Comparison of ENCODE assay signal across 1 mouse cellular context in genomic region chr15:102468675-102469370, GRCm38 (mm10).
TF ChIP-seq lines count a peak whose summit lies in the region.

No protein-coding gene starts in this region.

TF ChIP-seq in MEL, 35 proteins besides CTCF, POLR2A, EP300 and RAD21:
- TF ChIP-seq ZMIZ1 (IDR thresholded peaks at IDR 0.05; ENCODE audit: low read depth, low read length), result no peak
- TF ChIP-seq USF2 (IDR thresholded peaks at IDR 0.05; ENCODE audit: borderline replicate concordance in 1 of 2, insufficient read depth in 1 of 2, low read depth in 1 of 2, low read length in 2 of 2), result no peak
- no peak for TF ChIP-seq CHD2 (IDR thresholded peaks at IDR 0.05; ENCODE audit: low read length)
- no peak for TF ChIP-seq BHLHE40 (IDR thresholded peaks at IDR 0.05; ENCODE audit: borderline replicate concordance, low read depth, low read length)
